Mouse (Mus musculus) liver, embryonic 14.5 days (tissue): Measurements from ENCODE around the gene Lrrc3.

Experiments used
- CTCF ChIP-seq: IDR thresholded peaks from 2 replicates; pipeline ENCODE4 v1.5.1; 2016; ENCODE audit warnings: antibody characterized with exemption, low read depth, control low read depth
- EP300 ChIP-seq: IDR thresholded peaks from 2 replicates; pipeline ENCODE4 v1.6.1; 2016; ENCODE audit warnings: antibody characterized with exemption, low read depth

GRCm38 (mm10) chr10:77890987-77891565, 11.3 kb downstream of the Lrrc3 start:
- TF ChIP-seq CTCF (no peak), EP300 (no peak)
